Mouse (Mus musculus) kidney, embryonic 16.5 days (tissue): ENCODE data around the gene Fer1l5. TPM values are rescaled to one million over a fixed set of nuclear protein-coding genes. Genes with fewer than 3 reads are reported as not detected.

ENCODE experiments used
- ATAC-seq: fragments of 200-750 bp; cut with Nextera tagmentation; 2 replicates; pipeline ENCODE4 v1.8.0; 2017; ENCODE audit warnings: moderate TSS enrichment; ENCODE audit not compliant: low FRiP score, low TSS enrichment
- H3K27ac ChIP-seq: fragments of 300-500 bp; sonication (generic); 2 replicates; pipeline ENCODE4 v1.5.1; 2014; ENCODE audit warnings: low read length
- H3K27me3 ChIP-seq: fragments of 300-500 bp; sonication (generic); 2 replicates; pipeline ENCODE4 v1.6.1; 2014; ENCODE audit warnings: low read length, control low read depth, mixed read lengths; ENCODE audit not compliant: insufficient read depth
- H3K36me3 ChIP-seq: fragments of 300-500 bp; sonication (generic); 2 replicates; pipeline ENCODE4 v1.6.1; 2014; ENCODE audit warnings: low read length, control low read depth, mixed read lengths; ENCODE audit not compliant: insufficient read depth
- H3K4me1 ChIP-seq: fragments of 300-500 bp; sonication (generic); 2 replicates; pipeline ENCODE4 v1.6.1; 2014; ENCODE audit warnings: low read length, control low read depth, mixed read lengths; ENCODE audit not compliant: insufficient read depth
- H3K4me2 ChIP-seq: fragments of 300-500 bp; sonication (generic); replicated peaks from 2 replicates; pipeline ENCODE4 v1.6.1; 2014; ENCODE audit warnings: low read depth, low read length
- H3K4me3 ChIP-seq: fragments of 300-500 bp; sonication (generic); 2 replicates; pipeline ENCODE4 v1.5.1; 2014; ENCODE audit warnings: mild to moderate bottlenecking, low read length
- H3K9ac ChIP-seq: fragments of 300-500 bp; sonication (generic); replicated peaks from 2 replicates; pipeline ENCODE4 v1.6.1; 2014; ENCODE audit warnings: low read length
- H3K9me3 ChIP-seq: fragments of 300-500 bp; sonication (generic); 2 replicates; pipeline ENCODE4 v1.6.1; 2016; ENCODE audit warnings: low read length, control low read depth
- WGBS: fragments of 180-500 bp; shearing (Covaris S2); extraction: QIAGEN DNeasy Blood & Tissue Kit; methylation state at CpG from one replicate; pipeline ENCODE4 v1.1.7; 2014; 5-methylcytosine and 5-hydroxymethylcytosine counted together
- polyA plus RNA-seq: library from polyadenylated mRNA; unstranded; fragments of >200 nt; fragmentation: Nextera tagmentation; extraction: Ambion mirVana; gene quantifications from 2 replicates; pipeline ENCODE4 v1.2.1, GENCODE M21; 2015

The Fer1l5 gene
- polyA plus RNA-seq, 1 experiment from 2014 or later, result 1.3 TPM

DNA sequence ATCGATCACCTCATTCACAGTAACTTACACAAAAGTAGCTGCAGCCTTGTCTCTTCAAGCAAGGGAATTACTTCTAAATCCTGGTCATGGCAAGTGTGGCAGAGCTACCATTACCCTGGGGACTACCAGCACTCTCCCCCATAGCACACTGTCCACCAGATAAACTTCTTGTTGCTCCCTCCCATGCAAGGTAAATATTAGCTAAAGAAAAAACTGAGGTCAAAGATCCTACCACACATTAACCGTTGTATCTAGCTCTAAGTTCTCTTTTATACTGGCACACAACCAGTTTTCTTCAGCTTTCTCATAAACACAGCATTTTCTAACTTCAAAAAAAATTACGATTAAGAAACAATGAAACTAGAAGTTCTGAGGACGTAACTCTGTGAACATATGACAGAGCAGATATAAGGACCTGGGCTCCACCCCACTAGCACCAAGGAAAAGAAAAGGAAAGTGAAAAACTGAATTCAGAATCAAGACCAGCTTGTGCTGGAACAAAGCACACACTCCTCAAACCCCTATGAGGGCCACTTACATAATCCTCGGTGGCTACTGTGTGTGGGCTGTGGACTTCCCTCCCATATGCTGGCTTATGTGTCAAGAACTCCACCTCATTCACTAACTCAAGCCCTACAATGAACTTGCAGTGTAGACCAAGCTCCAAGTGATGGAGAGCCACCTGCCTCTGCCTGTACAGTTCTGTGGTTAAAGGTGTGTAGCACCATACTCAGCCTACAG, 15.0 kb upstream of the Fer1l5 start:
- Histone ChIP-seq H3K9me3 (no peaks in the 10 kb centered on the region), H3K36me3 (peaks cover 55% of the 10 kb centered on the region), H3K4me1 (no peaks in the 10 kb centered on the region), H3K4me2 (no peak overlapping the region), H3K9ac (no peak overlapping the region), H3K4me3 (no peak overlapping the region), H3K27me3 (no peaks in the 10 kb centered on the region), H3K27ac (peak overlapping the region; percentile 23)
- WGBS, result 82% methylated on average over 5 of the region's 5 CpGs
- no peak for ATAC-seq

DNA sequence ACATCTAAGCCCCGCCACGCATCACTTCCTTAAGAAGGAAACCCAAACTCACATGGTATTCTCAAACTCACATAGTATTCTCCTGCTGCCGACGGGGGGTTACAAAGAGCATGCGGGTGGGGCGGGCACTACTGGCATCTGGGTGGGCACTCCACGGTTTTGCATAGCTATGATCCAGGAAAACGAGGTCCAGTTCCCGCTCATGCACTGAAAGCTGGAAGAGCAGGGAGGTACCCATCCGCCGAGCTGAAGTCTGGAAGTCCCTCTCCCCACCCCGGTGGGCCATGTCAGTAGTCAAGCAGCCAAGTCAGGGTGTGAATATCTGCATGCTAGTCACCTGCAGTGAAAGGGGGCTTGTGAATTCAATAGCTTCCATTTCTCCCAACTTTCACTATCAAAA, 4.4 kb upstream of the Fer1l5 start:
- Histone ChIP-seq H3K9me3 (no peaks in the 10 kb centered on the region), H3K27me3 (no peaks in the 10 kb centered on the region), H3K4me2 (peak overlapping the region; percentile 64), H3K9ac (peak overlapping the region; percentile 98), H3K4me1 (peaks cover 11% of the 10 kb centered on the region), H3K4me3 (peak overlapping the region; percentile 88), H3K27ac (no peak overlapping the region), H3K36me3 (peaks cover 20% of the 10 kb centered on the region; the same call in 1 of the 2 replicates)
- no peak for ATAC-seq
- 37% methylated on average over 12 of the region's 12 CpGs for whole genome bisulfite sequencing

DNA sequence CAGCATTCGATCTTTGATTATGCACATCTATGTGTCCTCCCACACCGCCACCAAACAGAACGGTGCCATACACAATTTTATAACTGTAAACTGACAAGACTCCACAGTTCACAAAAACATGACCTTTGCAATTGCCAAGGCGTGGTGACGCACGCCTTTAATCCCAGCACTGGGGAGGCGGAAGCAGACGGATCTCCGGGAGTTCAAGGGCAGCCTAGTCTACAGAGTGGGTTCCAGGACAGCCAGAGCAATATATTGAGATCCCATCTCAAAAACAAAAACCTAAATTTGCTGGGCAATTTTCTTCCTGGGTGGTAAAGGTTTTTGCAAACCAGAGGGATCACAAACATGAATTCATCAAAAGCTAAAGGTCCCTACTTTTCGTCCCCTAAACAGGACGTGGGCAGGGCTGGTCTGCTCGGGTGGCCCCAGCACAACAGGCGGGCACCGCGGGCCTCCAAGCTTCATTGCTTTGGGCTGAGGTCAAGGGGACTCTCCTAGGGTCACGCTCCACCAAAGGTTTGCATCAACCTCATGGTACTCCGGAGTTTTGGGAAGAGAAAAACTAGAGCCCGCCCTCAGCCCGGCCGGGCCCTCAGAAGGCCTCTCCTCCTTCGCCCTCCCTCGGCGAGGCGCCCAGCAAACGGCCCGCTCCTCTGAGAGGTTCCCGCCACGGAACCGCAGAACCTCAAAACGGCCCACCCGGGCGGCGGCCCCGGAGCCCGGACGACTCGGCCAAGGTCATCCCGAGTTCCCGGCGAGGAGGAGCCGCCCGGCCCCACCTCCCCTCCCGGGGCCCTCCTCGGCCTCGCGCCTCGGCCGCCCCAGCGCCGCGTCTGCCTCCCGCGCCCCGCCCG, 3.8 kb upstream of the Fer1l5 start:
- peak overlapping the region; percentile 88 for H3K4me3 ChIP-seq
- peak overlapping the region; percentile 64 for H3K4me2 ChIP-seq
- H3K9me3 ChIP-seq, result no peaks in the 10 kb centered on the region
- H3K27me3 ChIP-seq, result no peaks in the 10 kb centered on the region
- H3K27ac ChIP-seq, result peak overlapping the region; percentile 81
- 4% methylated on average over 40 of the region's 55 CpGs for WGBS
- H3K9ac ChIP-seq, result peak overlapping the region; percentile 98
- H3K36me3 ChIP-seq, result peaks cover 17% of the 10 kb centered on the region; the same call in 1 of the 2 replicates
- ATAC-seq, result peak; percentile 92
- H3K4me1 ChIP-seq, result peaks cover 11% of the 10 kb centered on the region

DNA sequence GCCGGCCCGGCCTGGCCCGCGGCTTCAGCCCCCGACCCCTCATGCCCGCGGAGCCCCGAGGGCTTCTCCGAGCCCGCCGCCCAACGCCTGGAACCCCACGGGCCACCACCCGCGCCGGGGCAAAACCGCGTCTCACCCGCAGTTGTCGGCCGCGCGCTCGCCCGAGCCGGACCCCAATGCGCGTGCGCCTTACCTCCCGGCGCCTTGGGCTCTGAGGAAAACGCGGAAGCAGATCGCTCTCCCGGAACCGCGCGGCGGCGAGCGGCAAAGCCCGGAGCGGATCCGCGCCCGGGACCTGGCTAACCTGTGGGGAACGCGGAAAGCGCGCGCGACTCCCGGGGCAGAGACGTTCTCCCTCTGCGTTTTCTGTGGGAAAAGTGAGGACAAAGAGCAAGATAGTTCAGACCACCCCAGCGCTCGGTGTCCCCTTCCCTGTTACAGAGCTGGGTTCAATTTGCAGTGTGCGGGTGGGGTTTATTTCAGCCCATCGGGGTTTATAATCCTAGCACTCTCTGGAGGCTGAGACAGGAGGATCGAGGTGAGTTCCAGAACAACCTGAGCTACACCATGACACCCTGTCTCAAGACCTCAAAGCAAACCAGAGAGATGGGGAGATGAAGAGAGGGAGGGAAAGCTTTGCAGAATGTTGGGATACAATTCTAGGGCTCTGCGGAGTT, 3.0 kb upstream of the Fer1l5 start, which contains the start of gene Kansl3:
Gene Kansl3 (minus strand): TSS at position 213 of the 677 bp plus-strand sequence.
- H3K9me3 ChIP-seq, result no peaks in the 10 kb centered on the region
- peak within 1 kb of the TSS; percentile 88 for H3K4me3 ChIP-seq
- peaks cover 11% of the 10 kb centered on the region for H3K4me1 ChIP-seq
- ATAC-seq, result no peak; the same call in none of the 2 replicates
- peak within 1 kb of the TSS; percentile 98 for H3K9ac ChIP-seq
- WGBS, result 5% methylated on average over 51 of the region's 61 CpGs
- no peaks in the 10 kb centered on the region for H3K27me3 ChIP-seq
- H3K36me3 ChIP-seq, result peaks cover 13% of the 10 kb centered on the region; the same call in 1 of the 2 replicates
- H3K27ac ChIP-seq, result peak within 1 kb of the TSS; percentile 81
- H3K4me2 ChIP-seq, result peak within 1 kb of the TSS; percentile 64

DNA sequence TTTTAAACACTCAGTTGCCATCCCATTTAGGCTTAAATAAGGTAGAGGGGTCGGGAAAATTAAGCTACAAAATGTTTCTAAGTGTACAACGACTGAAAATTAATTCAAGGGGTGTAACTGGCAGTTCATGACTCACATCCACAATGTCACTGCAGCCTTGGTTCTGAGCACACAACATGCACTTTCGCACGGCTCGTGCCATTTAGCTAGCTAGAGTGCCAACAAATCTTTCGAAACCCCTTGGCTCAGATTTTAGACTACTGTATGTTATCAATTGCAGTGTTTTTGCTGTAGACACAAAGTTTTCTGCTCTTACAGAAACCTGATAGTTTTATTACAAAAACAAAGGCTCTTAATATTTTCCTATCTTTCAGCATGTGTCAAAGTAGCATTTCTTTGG, 1.2 kb upstream of the Fer1l5 start:
- Histone ChIP-seq H3K9ac (no peak overlapping the region), H3K4me1 (peaks cover 11% of the 10 kb centered on the region), H3K4me3 (no peak overlapping the region), H3K27ac (no peak overlapping the region), H3K9me3 (no peaks in the 10 kb centered on the region), H3K27me3 (no peaks in the 10 kb centered on the region), H3K36me3 (peaks cover 3% of the 10 kb centered on the region; the same call in 1 of the 2 replicates), H3K4me2 (no peak overlapping the region)
- ATAC-seq, result no peak
- WGBS, result 81% methylated on average over 6 of the region's 6 CpGs

DNA sequence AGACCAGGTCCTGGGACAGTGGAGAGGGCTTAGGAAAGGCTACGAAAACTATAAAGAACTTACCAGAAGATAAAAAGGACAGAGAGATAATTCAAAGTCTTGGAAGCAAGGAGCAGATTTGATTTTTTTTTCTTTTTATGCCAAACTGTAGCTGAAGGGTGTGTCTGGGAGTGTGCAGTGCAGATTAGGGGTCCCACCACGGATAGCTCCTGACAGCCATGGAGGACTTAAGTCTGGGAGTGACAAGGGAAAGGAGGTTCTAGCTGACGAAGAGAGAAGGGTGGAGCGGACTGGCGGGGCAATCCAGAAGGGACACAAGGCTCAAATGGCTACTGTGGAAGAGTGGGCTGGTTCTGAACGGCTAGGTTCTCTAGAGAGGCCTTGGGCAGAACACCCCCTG, 6.8 kb downstream of the Fer1l5 start:
- Histone ChIP-seq H3K4me2 (no peak overlapping the region), H3K4me3 (no peak overlapping the region), H3K4me1 (no peaks in the 10 kb centered on the region), H3K27me3 (no peaks in the 10 kb centered on the region), H3K36me3 (no peaks in the 10 kb centered on the region), H3K9ac (no peak overlapping the region), H3K27ac (no peak overlapping the region), H3K9me3 (no peaks in the 10 kb centered on the region)
- 76% methylated on average over 6 of the region's 6 CpGs for WGBS
- ATAC-seq, result no peak

DNA sequence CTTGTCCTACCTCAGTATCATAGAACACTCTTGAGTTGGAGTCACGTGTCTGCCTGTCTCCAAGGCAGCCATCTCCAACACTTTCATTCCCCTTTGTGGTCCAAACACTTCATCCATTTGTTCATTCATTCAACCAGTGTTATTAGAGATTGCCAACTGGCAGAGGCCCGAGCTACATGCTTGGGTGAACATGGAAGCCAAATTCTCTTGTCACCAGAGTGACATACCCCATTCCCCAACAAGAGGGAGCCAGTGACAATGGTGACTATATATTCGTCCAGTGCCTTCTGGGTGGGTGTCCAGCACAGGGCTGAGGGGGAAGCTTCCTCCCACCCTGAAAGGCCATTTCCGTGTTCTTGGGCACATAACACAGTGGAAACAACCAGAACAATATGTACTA, 7.5 kb downstream of the Fer1l5 start:
- 66% methylated on average over 4 of the region's 4 CpGs for WGBS
- no peak for ATAC-seq

DNA sequence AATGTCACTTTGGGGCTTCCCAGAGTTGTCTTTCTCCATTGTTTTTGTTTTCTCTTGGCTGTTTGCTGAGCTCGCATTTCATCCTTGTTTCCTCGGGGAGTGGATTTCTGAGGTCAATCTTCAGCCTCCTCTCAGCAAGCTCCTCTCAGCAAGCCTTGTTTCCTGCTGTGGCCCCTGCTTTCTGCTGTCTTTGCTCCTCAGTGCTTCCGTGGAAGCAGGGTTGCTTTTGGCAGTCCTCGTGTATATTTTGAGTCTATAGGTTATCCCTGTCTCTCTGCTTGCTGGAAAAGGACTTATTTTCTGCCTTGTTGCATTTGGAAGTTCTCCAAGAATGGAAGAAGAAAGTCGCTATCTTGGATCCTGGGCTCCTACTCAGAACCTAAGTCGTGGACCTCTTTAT, 24.9 kb downstream of the Fer1l5 start:
- Histone ChIP-seq H3K36me3 (no peaks in the 10 kb centered on the region), H3K9me3 (no peaks in the 10 kb centered on the region), H3K27ac (peak overlapping the region; percentile 7; the same call in 1 of the 2 replicates), H3K27me3 (no peaks in the 10 kb centered on the region), H3K4me1 (no peaks in the 10 kb centered on the region), H3K4me3 (no peak overlapping the region), H3K4me2 (no peak overlapping the region), H3K9ac (no peak overlapping the region)
- no peak for ATAC-seq
- WGBS, result 19% methylated on average over 6 of the region's 6 CpGs

More for the DNA sequence above, 7.5 kb downstream of the Fer1l5 start:
- no peaks in the 10 kb centered on the region for H3K27me3 ChIP-seq
- H3K9me3 ChIP-seq, result no peaks in the 10 kb centered on the region
- no peak overlapping the region for H3K4me2 ChIP-seq
- H3K4me3 ChIP-seq, result no peak overlapping the region
- H3K36me3 ChIP-seq, result no peaks in the 10 kb centered on the region
- no peaks in the 10 kb centered on the region for H3K4me1 ChIP-seq
- H3K27ac ChIP-seq, result no peak overlapping the region
- no peak overlapping the region for H3K9ac ChIP-seq

DNA sequence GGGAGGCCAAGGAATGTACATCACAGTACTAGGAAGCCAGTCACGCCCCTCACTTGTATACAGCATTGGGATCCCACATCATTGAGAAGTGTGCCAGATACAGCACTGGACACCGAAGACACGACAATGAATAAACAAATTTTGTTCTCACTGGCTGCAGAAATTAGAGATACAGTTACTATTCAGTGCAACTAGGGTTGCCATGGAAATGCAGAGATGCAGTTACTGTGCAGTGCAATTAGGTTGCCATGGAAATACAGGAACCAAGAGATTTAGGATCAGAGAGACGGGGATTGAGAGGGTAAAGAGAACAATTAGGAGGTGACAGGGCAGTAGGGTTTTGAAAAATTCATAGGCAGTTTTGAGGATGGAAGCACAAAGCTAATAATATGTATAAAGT, 29.4 kb downstream of the Fer1l5 start:
- Histone ChIP-seq H3K9ac (no peak overlapping the region), H3K4me1 (no peaks in the 10 kb centered on the region), H3K4me3 (no peak overlapping the region), H3K9me3 (no peaks in the 10 kb centered on the region), H3K27me3 (no peaks in the 10 kb centered on the region), H3K27ac (no peak overlapping the region), H3K36me3 (no peaks in the 10 kb centered on the region), H3K4me2 (no peak overlapping the region)
- ATAC-seq, result no peak
- WGBS, result 72% methylated on average over 4 of the region's 4 CpGs
